Mouse (Mus musculus): ENCODE measurements around the gene Gm3115. TPM values are rescaled to one million over a fixed set of nuclear protein-coding genes. Genes with fewer than 3 reads are reported as not detected.
"Not testable (repeated sequence)": the region's sequence is repeated elsewhere in the genome, so short reads cannot be mapped to it uniquely, and the experiment has no call there.

Gene Gm3115
- polyA plus RNA-seq (2015; fragmentation: Nextera tagmentation; extraction: Ambion mirVana) = not detected in 2 replicates

DNA sequence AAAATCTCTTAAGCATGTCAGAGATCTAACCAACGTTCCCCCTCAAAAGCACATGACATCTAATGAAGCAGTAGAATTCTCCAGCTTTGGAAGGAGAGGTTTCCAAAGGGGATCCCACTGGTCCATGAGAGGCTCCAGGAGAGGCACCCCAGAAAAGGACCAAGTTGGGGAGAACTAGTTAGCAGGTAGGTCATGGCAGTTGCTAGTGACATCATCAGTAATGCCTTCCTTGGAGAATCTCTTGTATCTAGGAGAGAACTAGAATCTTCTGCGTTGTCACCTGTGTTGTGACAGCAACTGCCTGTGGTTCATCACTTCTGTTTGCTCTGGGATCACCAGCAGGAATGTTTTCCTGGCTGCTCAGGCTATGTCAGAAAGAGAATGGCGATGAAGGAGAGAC, at the start of gene Gm3115:
TSS of gene Gm3115 (plus strand) at position 301 of the 400 bp plus-strand sequence.
- not testable (repeated sequence) for H3K4me1 ChIP-seq; H3K27ac ChIP-seq (replicated peaks); H3K4me3 ChIP-seq (replicated peaks); H3K4me2 ChIP-seq (replicated peaks); H3K36me3 ChIP-seq; H3K27me3 ChIP-seq; H3K9ac ChIP-seq; H3K9me3 ChIP-seq (replicated peaks); ATAC-seq (ENCODE audit: insufficient number of reproducible peaks, low FRiP score, low TSS enrichment, low read depth)
- WGBS = 62% methylated on average over 3 of the region's 3 CpGs

DNA sequence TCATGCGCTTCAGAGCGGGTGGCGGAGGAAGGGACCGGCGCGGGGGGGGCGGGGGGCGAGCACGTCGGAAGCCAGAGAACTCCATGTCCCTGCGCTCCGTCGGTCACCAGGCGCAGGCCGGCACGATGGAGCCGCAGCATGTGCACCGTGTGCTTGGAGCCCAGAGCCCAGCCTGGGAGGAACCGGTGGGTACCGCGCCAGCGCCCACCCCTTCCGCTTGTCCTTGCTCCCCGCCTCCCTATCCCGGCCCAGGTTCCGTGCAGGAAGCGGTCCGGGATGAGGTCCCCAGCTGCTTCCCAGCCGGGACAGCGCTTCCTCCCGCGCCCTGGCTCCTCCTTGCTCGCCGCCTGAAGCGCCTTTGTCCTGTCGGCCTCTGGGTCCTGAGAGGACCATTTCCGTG, 26.5 kb downstream of the Gm3115 start, which contains the start of gene Gm8108:
TSS of gene Gm8108 (plus strand) at position 101 of the 400 bp plus-strand sequence.
- H3K4me2 ChIP-seq (replicated peaks) = peak within 1 kb of the TSS; percentile 68
- not testable (repeated sequence) for H3K36me3 ChIP-seq; H3K9me3 ChIP-seq (replicated peaks); H3K9ac ChIP-seq; ATAC-seq (ENCODE audit: insufficient number of reproducible peaks, low FRiP score, low TSS enrichment, low read depth); H3K27me3 ChIP-seq; H3K4me1 ChIP-seq; H3K27ac ChIP-seq (replicated peaks)
- H3K4me3 ChIP-seq (replicated peaks) = peak within 1 kb of the TSS; percentile 44
- WGBS = 7% methylated on average over 23 of the region's 37 CpGs

DNA sequence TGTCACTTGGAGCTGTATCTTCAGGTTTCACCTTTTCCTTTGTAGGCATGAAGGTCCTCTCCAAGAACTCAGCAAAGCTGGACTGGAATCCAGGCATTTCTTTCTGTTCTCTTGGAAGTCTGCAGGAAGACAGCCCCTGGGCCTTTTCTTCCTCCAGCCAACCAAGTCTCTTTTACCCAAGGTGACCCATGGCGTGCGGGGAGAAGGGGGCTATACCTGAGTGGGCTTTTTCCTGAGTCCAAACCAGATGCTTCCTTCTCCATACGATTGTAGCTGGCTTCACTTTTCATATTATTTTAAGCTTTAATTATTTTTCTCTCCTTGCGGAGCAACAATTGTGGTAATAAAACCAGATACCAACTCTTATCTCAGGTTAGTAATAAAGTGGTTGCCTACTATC, 57.7 kb downstream of the Gm3115 start:
- H3K27ac ChIP-seq (replicated peaks); H3K9ac ChIP-seq; H3K4me3 ChIP-seq (replicated peaks); ATAC-seq (ENCODE audit: insufficient number of reproducible peaks, low FRiP score, low TSS enrichment, low read depth); H3K36me3 ChIP-seq; H3K4me1 ChIP-seq; H3K9me3 ChIP-seq (replicated peaks); H3K27me3 ChIP-seq; H3K4me2 ChIP-seq (replicated peaks): not testable (repeated sequence)
- WGBS = 88% methylated on average over 4 of the region's 4 CpGs

Other genes with a start within 250 kb of the Gm3115 start
- gene Gm3033, start 237.9 kb upstream of the Gm3115 start, polyA plus RNA-seq (2015; fragmentation: Nextera tagmentation; extraction: Ambion mirVana) = not detected in 2 replicates
- gene Gm2916, start 199.9 kb upstream of the Gm3115 start, polyA plus RNA-seq (2015; fragmentation: Nextera tagmentation; extraction: Ambion mirVana) = not detected in 2 replicates
- gene Gm3029, start 152.4 kb upstream of the Gm3115 start, polyA plus RNA-seq (2015; fragmentation: Nextera tagmentation; extraction: Ambion mirVana) = not detected in 2 replicates
- not detected in 2 replicates for gene Gm3095, start 120.6 kb upstream of the Gm3115 start, polyA plus RNA-seq (2015; fragmentation: Nextera tagmentation; extraction: Ambion mirVana)
- not detected in 2 replicates for gene Gm3099, start 85.7 kb upstream of the Gm3115 start, polyA plus RNA-seq (2015; fragmentation: Nextera tagmentation; extraction: Ambion mirVana)
- gene Gm5796, start 60.2 kb upstream of the Gm3115 start, polyA plus RNA-seq (2015; fragmentation: Nextera tagmentation; extraction: Ambion mirVana) = not detected in 2 replicates
- gene Gm8108, start 26.4 kb downstream of the Gm3115 start, polyA plus RNA-seq (2015; fragmentation: Nextera tagmentation; extraction: Ambion mirVana) = 0.71 and 0.72 TPM in 2 replicates
- not detected in 2 replicates for gene Gm3127, start 80.9 kb downstream of the Gm3115 start, polyA plus RNA-seq (2015; fragmentation: Nextera tagmentation; extraction: Ambion mirVana)
- 0.18 TPM in 1 of 2 replicates, not detected in the other for gene Gm2974, start 98.5 kb downstream of the Gm3115 start, polyA plus RNA-seq (2015; fragmentation: Nextera tagmentation; extraction: Ambion mirVana)
- gene Gm3138, start 165.5 kb downstream of the Gm3115 start, polyA plus RNA-seq (2015; fragmentation: Nextera tagmentation; extraction: Ambion mirVana) = not detected in 2 replicates
- not detected in 2 replicates for gene Gm3149, start 233.2 kb downstream of the Gm3115 start, polyA plus RNA-seq (2015; fragmentation: Nextera tagmentation; extraction: Ambion mirVana)

All from embryonic facial prominence, embryonic 15.5 days (tissue).